Mouse (Mus musculus): ENCODE measurements around the gene Fxyd1. TPM values are rescaled to one million over a fixed set of nuclear protein-coding genes. Genes with fewer than 3 reads are reported as not detected.

Gene Fxyd1
- polyA plus RNA-seq, 1 experiment from 2014 or later = 300 TPM

DNA sequence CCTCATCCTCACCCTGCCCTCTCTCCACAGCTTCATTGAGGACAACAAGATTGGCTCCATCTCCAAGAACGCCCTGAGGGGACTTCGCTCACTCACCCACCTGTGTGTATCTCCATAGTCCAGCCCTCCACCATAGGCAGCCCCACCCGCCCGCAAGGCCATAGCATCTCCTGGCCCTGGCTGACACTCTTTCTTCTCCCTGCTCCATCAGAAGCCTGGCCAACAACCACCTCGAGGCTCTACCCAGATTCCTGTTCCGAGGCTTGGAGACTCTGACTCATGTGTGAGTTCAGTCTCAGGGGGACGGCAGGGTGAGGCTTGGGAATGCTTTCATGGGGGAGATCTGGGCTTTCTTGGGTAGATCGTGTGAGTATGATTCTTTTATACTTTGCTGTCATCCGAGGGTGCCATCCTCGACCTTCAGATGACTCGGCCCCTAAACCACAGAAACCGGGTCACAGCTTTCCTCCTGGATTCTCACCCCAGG lies 6.1 kb upstream of the Fxyd1 start:
- WGBS (ENCODE audit: insufficient replicate concordance) = 76% methylated on average over 12 of the region's 12 CpGs
- Histone ChIP-seq H3K4me2 (ENCODE audit: low read depth, low read length) (no peak overlapping the region), H3K27ac (ENCODE audit: low read depth) (no peak overlapping the region), H3K4me3 (ENCODE audit: low read depth, low read length) (no peak overlapping the region), H3K27me3 (ENCODE audit: insufficient read depth, low read length) (no peaks in the 10 kb centered on the region), H3K36me3 (replicated peaks; ENCODE audit: insufficient read depth, low read length) (no peaks in the 10 kb centered on the region), H3K9me3 (ENCODE audit: low read length) (no peaks in the 10 kb centered on the region), H3K9ac (replicated peaks) (no peak overlapping the region), H3K4me1 (ENCODE audit: insufficient read depth) (no peaks in the 10 kb centered on the region)
- DNase-seq (no peak), ATAC-seq (no peak)
- TF ChIP-seq CTCF (IDR thresholded peaks at IDR 0.05; ENCODE audit: low read depth) (no peak), EP300 (IDR thresholded peaks at IDR 0.05; ENCODE audit: low read depth) (no peak)

DNA sequence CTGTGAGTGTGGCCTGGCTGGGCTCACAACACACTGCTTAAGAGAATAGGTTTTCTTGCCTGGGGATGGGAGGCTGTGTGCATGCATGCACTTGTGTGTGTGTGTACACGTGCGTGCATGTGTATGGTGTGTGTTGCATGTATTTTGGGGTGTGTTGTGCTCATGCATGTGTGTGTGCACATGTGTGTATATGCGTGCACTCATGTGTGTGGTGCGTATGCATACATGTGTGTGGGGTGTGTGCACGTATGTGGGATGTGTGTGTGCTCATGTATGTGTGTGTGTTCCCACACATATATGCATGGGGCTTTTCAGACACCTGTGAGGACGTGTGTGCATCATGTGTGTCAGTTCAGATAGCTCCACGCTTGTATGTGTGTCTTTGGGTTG lies 3.6 kb upstream of the Fxyd1 start:
- Histone ChIP-seq H3K4me3 (ENCODE audit: low read depth, low read length) (no peak overlapping the region), H3K36me3 (replicated peaks; ENCODE audit: insufficient read depth, low read length) (no peaks in the 10 kb centered on the region), H3K27me3 (ENCODE audit: insufficient read depth, low read length) (no peaks in the 10 kb centered on the region), H3K9me3 (ENCODE audit: low read length) (no peaks in the 10 kb centered on the region), H3K4me1 (ENCODE audit: insufficient read depth) (no peaks in the 10 kb centered on the region), H3K4me2 (ENCODE audit: low read depth, low read length) (no peak overlapping the region), H3K9ac (replicated peaks) (no peak overlapping the region), H3K27ac (ENCODE audit: low read depth) (no peak overlapping the region)
- ATAC-seq (no peak), DNase-seq (no peak)
- TF ChIP-seq CTCF (IDR thresholded peaks at IDR 0.05; ENCODE audit: low read depth) (no peak), EP300 (IDR thresholded peaks at IDR 0.05; ENCODE audit: low read depth) (no peak)
- 80% methylated on average over 7 of the region's 7 CpGs for WGBS (ENCODE audit: insufficient replicate concordance)

DNA sequence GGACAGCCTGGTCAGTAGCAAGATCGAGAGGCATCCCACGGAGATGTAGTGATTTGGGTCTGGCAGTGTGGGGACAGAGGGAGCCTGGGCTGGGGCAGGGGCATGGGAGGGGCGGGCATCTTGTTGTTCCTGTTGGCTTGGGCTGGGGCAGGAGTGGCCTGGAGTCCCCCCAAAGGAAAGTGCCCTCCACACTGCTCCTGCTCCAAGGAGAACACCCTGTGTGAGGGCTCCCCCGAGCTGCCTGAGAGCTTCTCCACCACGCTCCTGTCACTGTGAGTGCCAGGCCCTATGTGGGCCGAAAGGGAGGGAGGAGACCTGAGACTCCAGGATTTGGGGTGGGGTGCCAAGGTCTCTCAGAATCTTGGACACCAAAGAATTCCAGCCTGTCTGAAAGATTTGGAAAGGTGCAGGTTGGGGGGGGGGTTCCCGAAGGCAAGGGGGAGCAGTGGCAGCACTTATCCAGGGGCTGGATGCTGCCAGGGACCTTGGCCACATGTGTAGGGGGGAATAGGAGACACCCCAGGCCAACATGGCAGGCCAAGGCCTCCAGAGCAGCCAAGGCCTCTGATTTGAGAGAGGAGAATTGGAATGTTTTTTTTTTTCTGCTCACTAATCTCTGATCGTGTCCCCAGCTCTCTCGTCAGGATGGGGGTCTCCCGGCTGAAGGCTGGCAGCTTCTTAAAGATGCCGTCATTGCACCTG lies 3.1 kb upstream of the Fxyd1 start:
- ATAC-seq = no peak
- no peaks in the 10 kb centered on the region for H3K27me3 ChIP-seq (ENCODE audit: insufficient read depth, low read length)
- 76% methylated on average over 11 of the region's 11 CpGs for WGBS (ENCODE audit: insufficient replicate concordance)

DNA sequence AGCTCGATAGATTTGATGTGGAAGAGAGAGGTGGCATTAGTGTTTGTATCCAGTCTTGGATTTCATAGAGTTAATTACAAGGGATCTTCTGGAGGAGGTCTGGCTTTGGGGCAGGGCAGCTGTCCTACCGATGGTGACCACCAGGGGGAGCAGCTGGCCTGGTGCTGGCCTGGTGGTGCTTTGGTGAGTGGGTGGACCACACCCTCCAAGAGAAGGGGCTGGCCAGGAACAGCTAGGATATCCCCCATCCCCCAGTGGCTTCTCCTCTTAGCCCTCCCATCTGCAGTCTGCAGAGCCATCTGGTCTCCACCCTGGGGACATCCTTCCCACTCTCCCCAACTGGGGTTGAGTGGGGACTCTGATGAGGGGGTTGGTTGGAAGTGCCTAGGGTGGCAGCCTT lies 2.1 kb upstream of the Fxyd1 start, which contains the start of gene Lgi4:
Lgi4 (plus strand) TSS at position 235 of the 400 bp plus-strand sequence.
- no peak within 1 kb of the TSS for H3K4me2 ChIP-seq (ENCODE audit: low read depth, low read length)
- ATAC-seq = no peak
- H3K4me1 ChIP-seq (ENCODE audit: insufficient read depth) = no peaks in the 10 kb centered on the region

More for the DNA sequence above, 3.1 kb upstream of the Fxyd1 start:
- Histone ChIP-seq H3K4me3 (ENCODE audit: low read depth, low read length) (no peak overlapping the region), H3K9me3 (ENCODE audit: low read length) (no peaks in the 10 kb centered on the region), H3K9ac (replicated peaks) (no peak overlapping the region), H3K36me3 (replicated peaks; ENCODE audit: insufficient read depth, low read length) (no peaks in the 10 kb centered on the region), H3K4me2 (ENCODE audit: low read depth, low read length) (no peak overlapping the region), H3K4me1 (ENCODE audit: insufficient read depth) (no peaks in the 10 kb centered on the region), H3K27ac (ENCODE audit: low read depth) (no peak overlapping the region)
- no peak for DNase-seq
- TF ChIP-seq CTCF (IDR thresholded peaks at IDR 0.05; ENCODE audit: low read depth) = no peak
- no peak for TF ChIP-seq EP300 (IDR thresholded peaks at IDR 0.05; ENCODE audit: low read depth)

DNA sequence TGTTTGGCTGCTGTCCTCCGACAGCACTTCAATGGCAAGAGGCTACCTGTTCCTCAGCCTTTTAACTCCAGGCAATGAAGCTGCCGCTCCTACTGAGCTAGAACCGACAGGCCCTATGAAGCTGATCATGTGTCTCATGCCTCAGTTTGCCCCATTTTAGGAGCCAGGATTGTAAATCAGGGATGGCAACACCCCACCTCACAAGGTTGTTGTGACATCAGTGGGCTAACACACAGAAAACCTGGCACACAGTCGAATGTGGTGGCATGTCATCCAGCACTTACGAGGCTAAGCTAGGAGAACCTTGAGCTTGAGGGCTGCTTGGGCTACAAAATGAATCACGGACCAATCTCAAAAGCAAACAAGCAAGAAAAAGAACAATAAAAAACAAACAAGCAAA lies 1.2 kb upstream of the Fxyd1 start:
- no peak for TF ChIP-seq CTCF (IDR thresholded peaks at IDR 0.05; ENCODE audit: low read depth)
- TF ChIP-seq EP300 (IDR thresholded peaks at IDR 0.05; ENCODE audit: low read depth) = no peak
- no peak overlapping the region for H3K9ac ChIP-seq (replicated peaks)
- no peak overlapping the region for H3K27ac ChIP-seq (ENCODE audit: low read depth)
- H3K4me3 ChIP-seq (ENCODE audit: low read depth, low read length) = no peak overlapping the region
- H3K9me3 ChIP-seq (ENCODE audit: low read length) = no peaks in the 10 kb centered on the region
- 70% methylated on average over 6 of the region's 6 CpGs for WGBS (ENCODE audit: insufficient replicate concordance)
- no peak for DNase-seq
- no peaks in the 10 kb centered on the region for H3K4me1 ChIP-seq (ENCODE audit: insufficient read depth)
- no peak overlapping the region for H3K4me2 ChIP-seq (ENCODE audit: low read depth, low read length)
- no peak for ATAC-seq
- H3K27me3 ChIP-seq (ENCODE audit: insufficient read depth, low read length) = no peaks in the 10 kb centered on the region; the same call in 1 of the 2 replicates
- H3K36me3 ChIP-seq (replicated peaks; ENCODE audit: insufficient read depth, low read length) = no peaks in the 10 kb centered on the region

More for the DNA sequence above, 2.1 kb upstream of the Fxyd1 start, which contains the start of gene Lgi4:
- no peak within 1 kb of the TSS for H3K9ac ChIP-seq (replicated peaks)
- H3K27me3 ChIP-seq (ENCODE audit: insufficient read depth, low read length) = no peaks in the 10 kb centered on the region
- no peaks in the 10 kb centered on the region for H3K9me3 ChIP-seq (ENCODE audit: low read length)
- no peaks in the 10 kb centered on the region for H3K36me3 ChIP-seq (replicated peaks; ENCODE audit: insufficient read depth, low read length)
- no peak within 1 kb of the TSS for H3K4me3 ChIP-seq (ENCODE audit: low read depth, low read length)
- WGBS (ENCODE audit: insufficient replicate concordance) = 0% methylated on average over 2 of the region's 2 CpGs
- DNase-seq = peak; percentile 85
- TF ChIP-seq CTCF (IDR thresholded peaks at IDR 0.05; ENCODE audit: low read depth) (peak; percentile 97), EP300 (IDR thresholded peaks at IDR 0.05; ENCODE audit: low read depth) (no peak)
- H3K27ac ChIP-seq (ENCODE audit: low read depth) = no peak within 1 kb of the TSS

DNA sequence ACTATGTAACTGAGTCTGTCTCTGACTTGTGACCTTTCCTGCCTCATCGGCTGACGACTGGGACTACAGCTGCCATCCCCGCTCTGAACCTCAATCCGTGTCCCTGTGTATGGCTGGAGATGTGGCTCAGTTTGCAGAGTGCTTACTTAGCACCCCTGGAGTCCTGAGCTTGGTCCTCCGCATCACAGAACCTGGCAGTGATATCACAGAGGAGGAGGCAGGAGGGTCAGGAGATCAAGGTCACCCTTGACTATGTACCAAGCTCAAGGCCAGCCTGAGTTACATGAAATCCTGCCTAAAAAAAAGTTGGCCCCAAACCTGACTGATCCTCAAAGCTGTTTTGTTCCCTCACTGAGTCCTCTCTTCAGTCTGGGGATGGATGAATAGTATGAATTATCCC lies 731 bp upstream of the Fxyd1 start:
- Histone ChIP-seq H3K27ac (ENCODE audit: low read depth) (peak overlapping the region; percentile 91), H3K4me2 (ENCODE audit: low read depth, low read length) (no peak overlapping the region), H3K4me1 (ENCODE audit: insufficient read depth) (peaks cover 1% of the 10 kb centered on the region; the same call in 1 of the 2 replicates), H3K4me3 (ENCODE audit: low read depth, low read length) (no peak overlapping the region), H3K9me3 (ENCODE audit: low read length) (no peaks in the 10 kb centered on the region), H3K36me3 (replicated peaks; ENCODE audit: insufficient read depth, low read length) (no peaks in the 10 kb centered on the region), H3K9ac (replicated peaks) (no peak overlapping the region), H3K27me3 (ENCODE audit: insufficient read depth, low read length) (peaks cover 5% of the 10 kb centered on the region)
- ATAC-seq (no peak), DNase-seq (no peak)
- TF ChIP-seq CTCF (IDR thresholded peaks at IDR 0.05; ENCODE audit: low read depth) = no peak
- no peak for TF ChIP-seq EP300 (IDR thresholded peaks at IDR 0.05; ENCODE audit: low read depth)
- 62% methylated on average over 5 of the region's 5 CpGs for whole genome bisulfite sequencing (ENCODE audit: insufficient replicate concordance)

Measured in liver, postnatal 0 days (tissue).